Mouse (Mus musculus) adrenal gland, postnatal 14 days (tissue): ENCODE data around the gene Ccdc91. TPM values are rescaled to one million over a fixed set of nuclear protein-coding genes. Genes with fewer than 3 reads are reported as not detected.

Experiments
- DNase-seq: peaks from one replicate; pipeline ENCODE4 v3.0.0; 2021; ENCODE audit warnings: mixed read lengths
- long read RNA-seq, 2 experiments: library from polyadenylated mRNA; stranded (forward); transcript quantifications; one replicate each; pipeline ENCODE4 v2.0.0; 2021
- total RNA-seq: library from RNA; stranded (reverse); gene quantifications from 2 replicates; pipeline ENCODE4 v1.2.3, GENCODE M21; 2021

Ccdc91 gene
- 35.3 and 35.5 TPM in 2 replicates for total RNA-seq
- long read RNA-seq, experiment 1, transcript Ccdc91-201 (13 exons, 2,459 nt) = major isoform, 49 of 73 reads
- long read RNA-seq, experiment 1, partial matches to known transcripts = 4 of 73 reads
- long read RNA-seq, experiment 1, other reads (novel, unspliced or antisense) = 20 of 73 reads
- long read RNA-seq, experiment 2, transcript Ccdc91-201 (13 exons, 2,459 nt) = major isoform, 28 of 41 reads
- long read RNA-seq, experiment 2, partial matches to known transcripts = 2 of 41 reads
- long read RNA-seq, experiment 2, other reads (novel, unspliced or antisense) = 11 of 41 reads

- peak; percentile 95 for DNase-seq
These were observed at the start of gene Ccdc91 for GRCm38 (mm10) chr6:147475727-147476613. Ccdc91 (plus strand) TSS chr6:147475828.

- DNase-seq = no peak
These were observed 48.6 kb upstream of the Ccdc91 start for GRCm38 (mm10) chr6:147426927-147427487.

- peak; percentile 14 for DNase-seq
These were observed 19.9 kb upstream of the Ccdc91 start for GRCm38 (mm10) chr6:147455775-147456174.

GRCm38 (mm10) chr6:147458637-147459301, 16.9 kb upstream of the Ccdc91 start:
- no peak for DNase-seq

- DNase-seq = peak; percentile 23
These were observed 5.6 kb upstream of the Ccdc91 start for GRCm38 (mm10) chr6:147470016-147470415.

- DNase-seq = peak; percentile 19
These were observed 5.5 kb downstream of the Ccdc91 start for GRCm38 (mm10) chr6:147481141-147481540.

- no peak for DNase-seq
These were observed 14.5 kb downstream of the Ccdc91 start for GRCm38 (mm10) chr6:147490120-147490519.

- DNase-seq = peak; percentile 34
These were observed 16.9 kb downstream of the Ccdc91 start for GRCm38 (mm10) chr6:147492551-147492950.

GRCm38 (mm10) chr6:147501439-147501838, 25.8 kb downstream of the Ccdc91 start:
- no peak for DNase-seq

GRCm38 (mm10) chr6:147506074-147506473, 30.4 kb downstream of the Ccdc91 start:
- DNase-seq = peak; percentile 21

GRCm38 (mm10) chr6:147506496-147506895, 30.9 kb downstream of the Ccdc91 start:
- no peak for DNase-seq

GRCm38 (mm10) chr6:147507186-147507585, 31.6 kb downstream of the Ccdc91 start:
- no peak for DNase-seq

- no peak for DNase-seq
These were observed 34.9 kb downstream of the Ccdc91 start for GRCm38 (mm10) chr6:147510516-147510915.

- no peak for DNase-seq
These were observed 42.3 kb downstream of the Ccdc91 start for GRCm38 (mm10) chr6:147517909-147518308.

- DNase-seq = peak; percentile 12
These were observed 49.6 kb downstream of the Ccdc91 start for GRCm38 (mm10) chr6:147525236-147525635.

- no peak for DNase-seq
These were observed 59.3 kb downstream of the Ccdc91 start for GRCm38 (mm10) chr6:147534971-147535370.

GRCm38 (mm10) chr6:147538236-147538635, 62.6 kb downstream of the Ccdc91 start:
- DNase-seq = no peak

GRCm38 (mm10) chr6:147539056-147539600, 63.5 kb downstream of the Ccdc91 start:
- no peak for DNase-seq

- DNase-seq = no peak
These were observed 65.3 kb downstream of the Ccdc91 start for GRCm38 (mm10) chr6:147540942-147541341.

GRCm38 (mm10) chr6:147555591-147555990, 80.0 kb downstream of the Ccdc91 start:
- DNase-seq = no peak

- no peak for DNase-seq
These were observed 83.7 kb downstream of the Ccdc91 start for GRCm38 (mm10) chr6:147559316-147559715.

GRCm38 (mm10) chr6:147560436-147560835, 84.8 kb downstream of the Ccdc91 start:
- DNase-seq = peak; percentile 5
